Mouse (Mus musculus) sigmoid colon, adult 10 weeks (tissue): ENCODE measurements around the gene AY358078. TPM values are rescaled to one million over a fixed set of nuclear protein-coding genes. Genes with fewer than 3 reads are reported as not detected.

Source experiments
- polyA plus RNA-seq: library from polyadenylated mRNA; stranded (reverse); fragments of 350-450 nt; fragmentation: Illumina TruSeq; extraction: RNeasy Lipid Tissue Mini Kit (QIAGEN cat#74804); gene quantifications from one replicate; pipeline ENCODE4 v1.2.3, GENCODE M21; 2014; ENCODE audit warnings: low read depth, low replicate concordance

AY358078 gene
- 0.32 TPM for polyA plus RNA-seq

DNA sequence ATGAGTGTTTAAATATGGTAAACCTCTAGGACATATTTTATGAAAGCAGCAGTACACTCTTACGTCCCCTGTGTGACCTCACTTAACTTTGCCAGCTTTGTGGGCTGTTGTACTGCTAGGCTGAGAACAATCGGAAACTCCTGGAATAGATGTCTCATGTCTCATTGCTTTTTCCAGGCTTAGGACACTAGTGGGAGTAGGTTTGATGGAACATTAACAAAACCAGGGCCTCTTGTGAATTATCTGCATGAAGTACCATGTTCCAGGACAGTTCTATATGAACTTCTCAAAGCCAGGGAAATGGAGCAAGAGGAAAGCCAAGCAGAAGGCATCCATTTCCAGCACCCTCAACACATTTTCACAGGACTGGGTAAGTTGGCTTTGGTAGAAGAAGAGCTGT, at the start of gene AY358078:
AY358078 (plus strand) TSS at position 301 of the 400 bp plus-strand sequence.

DNA sequence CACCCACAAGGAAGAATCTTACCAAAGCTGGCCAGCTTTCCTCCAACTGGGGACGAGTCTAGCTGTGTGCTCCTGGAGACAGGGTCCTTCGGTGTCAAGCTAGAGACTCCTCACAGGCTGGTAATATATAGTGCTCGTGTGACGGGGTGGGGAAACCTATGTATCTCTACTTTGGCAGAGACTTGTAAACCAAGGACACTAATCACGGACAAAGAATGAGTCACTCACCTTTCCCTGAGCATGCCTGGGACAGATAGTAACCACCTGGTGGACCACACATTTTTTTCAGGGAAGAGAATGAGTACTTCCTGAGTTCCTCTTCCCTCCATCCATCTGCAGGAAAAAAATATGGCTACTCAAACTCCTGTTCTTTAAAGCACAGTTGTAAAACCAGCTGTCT, 26.4 kb upstream of the AY358078 start, which contains the start of gene Ang4:
Ang4 (minus strand) TSS at position 101 of the 400 bp plus-strand sequence.

DNA sequence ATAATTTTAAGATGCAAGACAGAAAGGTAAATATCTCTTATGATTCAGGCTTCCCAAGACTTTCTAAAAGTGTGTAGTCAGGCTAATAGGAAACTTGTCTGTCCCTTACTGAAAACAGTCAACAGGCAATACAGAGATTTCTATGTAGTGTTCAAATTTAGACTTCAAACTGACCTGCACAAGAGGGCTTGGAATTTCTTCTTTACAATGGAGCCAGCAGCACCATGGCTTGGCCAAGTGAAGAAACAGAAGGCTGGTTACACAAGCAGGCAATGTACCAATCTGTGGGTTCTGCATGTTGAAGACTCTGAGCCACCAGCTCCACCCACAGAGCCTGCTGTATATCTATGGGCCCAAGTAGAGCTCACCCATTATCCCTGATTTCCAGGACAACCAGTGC, 53.6 kb downstream of the AY358078 start, which contains the start of gene Ear6:
Ear6 (plus strand) TSS at position 301 of the 400 bp plus-strand sequence.

Other genes starting within 250 kb of the AY358078 start
- gene Gm5622, start 247.3 kb upstream of the AY358078 start, polyA plus RNA-seq = not detected
- not detected for gene Gm17175, start 226.0 kb upstream of the AY358078 start, polyA plus RNA-seq
- not detected for gene Gm17174, start 207.9 kb upstream of the AY358078 start, polyA plus RNA-seq
- not detected for gene Gm17078, start 188.7 kb upstream of the AY358078 start, polyA plus RNA-seq
- gene Gm4181, start 164.4 kb upstream of the AY358078 start, polyA plus RNA-seq = not detected
- gene Gm17079, start 104.6 kb upstream of the AY358078 start, polyA plus RNA-seq = not detected
- gene Gm5800, start 82.9 kb upstream of the AY358078 start, polyA plus RNA-seq = not detected
- 194 TPM for gene Ang4, start 26.5 kb upstream of the AY358078 start, polyA plus RNA-seq
- gene Ear6, start 53.7 kb downstream of the AY358078 start, polyA plus RNA-seq = not detected
- 11.0 TPM for gene Mettl17, start 84.8 kb downstream of the AY358078 start, polyA plus RNA-seq
- 1.6 TPM for gene Slc39a2, start 92.8 kb downstream of the AY358078 start, polyA plus RNA-seq
- 246 TPM for gene Ndrg2, start 114.1 kb downstream of the AY358078 start, polyA plus RNA-seq
- not detected for gene Tppp2, start 118.4 kb downstream of the AY358078 start, polyA plus RNA-seq
- gene Rnase13, start 122.7 kb downstream of the AY358078 start, polyA plus RNA-seq = not detected
- gene Arhgef40, start 184.7 kb downstream of the AY358078 start, polyA plus RNA-seq = 6.1 TPM
- gene Tmem253, start 215.6 kb downstream of the AY358078 start, polyA plus RNA-seq = 3.0 TPM
- gene Zfp219, start 220.7 kb downstream of the AY358078 start, polyA plus RNA-seq = 1.7 TPM
- not detected for gene Olfr221, start 242.4 kb downstream of the AY358078 start, polyA plus RNA-seq